Mouse (Mus musculus): ENCODE results near the gene Srgap1. TPM values are rescaled to one million over a fixed set of nuclear protein-coding genes. Genes with fewer than 3 reads are reported as not detected.

Srgap1 gene
- polyA plus RNA-seq, 1 experiment from 2014 or later = 8.5 TPM

DNA sequence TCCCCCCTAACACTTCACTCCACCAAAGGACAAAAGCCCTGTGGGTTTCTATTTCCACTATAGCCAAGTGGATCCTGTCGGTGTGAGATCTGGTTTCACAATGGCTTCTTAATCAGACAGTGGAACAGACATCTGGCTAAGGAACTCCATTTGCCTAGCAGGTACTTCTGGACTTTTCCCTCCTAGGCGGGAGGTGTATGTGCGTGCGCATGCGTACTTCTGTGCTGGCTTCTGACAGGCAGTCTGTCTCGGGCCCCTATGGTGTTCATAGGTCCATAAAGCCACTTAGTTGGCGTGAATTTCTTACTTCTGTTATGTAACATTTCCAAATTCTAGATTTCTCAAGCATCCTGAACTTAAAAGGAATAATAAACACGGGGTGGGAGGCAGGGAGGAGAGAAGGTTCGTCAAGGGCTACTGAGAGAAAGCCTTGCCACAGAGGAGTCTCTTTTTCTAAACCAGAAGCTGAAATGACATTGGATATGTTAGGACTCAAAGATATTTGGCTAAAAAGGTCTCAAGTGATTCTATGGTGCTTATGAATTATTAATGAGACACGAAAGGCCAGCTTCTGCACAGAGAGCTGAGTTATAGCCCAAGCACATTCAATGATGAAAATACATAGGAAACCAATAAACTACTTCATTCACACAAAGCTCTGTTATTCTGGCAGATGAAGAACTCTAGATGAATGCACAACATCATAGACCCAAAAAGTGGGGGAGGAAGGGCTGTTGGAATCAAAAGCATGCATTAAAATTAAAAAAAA lies 187.1 kb downstream of the Srgap1 start:
- H3K36me3 ChIP-seq = peaks cover 8% of the 10 kb centered on the region
- no peak for ATAC-seq (ENCODE audit: insufficient number of reproducible peaks, low FRiP score)
- no peak overlapping the region for H3K9ac ChIP-seq
- H3K4me2 ChIP-seq = no peak overlapping the region
- WGBS = 83% methylated on average over 10 of the region's 10 CpGs
- no peaks in the 10 kb centered on the region for H3K27me3 ChIP-seq (replicated peaks)
- H3K4me3 ChIP-seq = no peak overlapping the region
- H3K4me1 ChIP-seq (replicated peaks) = peaks cover 12% of the 10 kb centered on the region
- no peak overlapping the region for H3K27ac ChIP-seq (ENCODE audit: poor library complexity, severe bottlenecking)
- no peaks in the 10 kb centered on the region; the same call in 1 of the 2 replicates for H3K9me3 ChIP-seq (replicated peaks)

DNA sequence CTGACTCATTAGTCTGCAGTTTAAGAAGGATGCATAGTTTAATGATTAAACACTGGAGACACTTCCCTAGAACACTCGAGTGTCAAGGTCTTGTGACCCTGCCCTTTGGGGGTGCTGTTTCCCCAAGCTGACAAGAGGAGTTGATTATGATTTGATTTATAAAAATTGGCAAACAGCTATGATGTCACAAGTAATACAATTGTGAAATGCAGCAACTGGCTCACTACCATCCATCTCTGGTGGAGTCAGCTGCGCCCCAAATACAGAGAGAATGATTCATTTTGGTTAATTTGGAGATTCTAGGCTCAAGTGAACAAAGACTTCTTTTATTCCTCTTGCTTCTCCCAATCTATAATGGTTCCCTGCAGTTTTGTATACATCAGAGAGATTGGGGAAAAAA lies 188.2 kb downstream of the Srgap1 start:
- no peak overlapping the region for H3K9ac ChIP-seq
- peaks cover 13% of the 10 kb centered on the region for H3K36me3 ChIP-seq
- no peaks in the 10 kb centered on the region; the same call in 1 of the 2 replicates for H3K9me3 ChIP-seq (replicated peaks)
- H3K4me2 ChIP-seq = no peak overlapping the region
- H3K27me3 ChIP-seq (replicated peaks) = no peaks in the 10 kb centered on the region
- 79% methylated on average over 2 of the region's 2 CpGs for WGBS
- no peak overlapping the region for H3K27ac ChIP-seq (ENCODE audit: poor library complexity, severe bottlenecking)
- ATAC-seq (ENCODE audit: insufficient number of reproducible peaks, low FRiP score) = no peak
- H3K4me1 ChIP-seq (replicated peaks) = peaks cover 12% of the 10 kb centered on the region
- H3K4me3 ChIP-seq = no peak overlapping the region

DNA sequence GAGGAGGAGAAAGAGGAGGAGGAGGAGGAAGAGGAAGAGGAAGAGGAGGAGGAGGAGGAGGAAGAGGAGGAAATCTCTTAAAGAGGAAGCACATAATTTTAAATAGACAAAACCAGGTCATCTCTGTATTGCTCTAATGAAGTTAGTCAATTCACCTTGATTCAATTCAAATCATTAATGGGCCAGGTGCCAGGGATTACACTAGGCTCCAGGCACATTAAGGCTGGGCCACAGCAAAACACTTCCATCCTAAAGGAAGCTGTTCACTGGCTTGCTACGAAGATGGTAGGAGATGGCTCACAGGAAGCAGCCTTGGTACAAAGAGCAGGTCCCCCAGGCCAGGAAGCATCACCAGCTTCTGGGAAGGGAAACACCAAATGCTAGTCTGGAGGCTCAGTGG lies 189.0 kb downstream of the Srgap1 start:
- H3K9ac ChIP-seq = no peak overlapping the region
- ATAC-seq (ENCODE audit: insufficient number of reproducible peaks, low FRiP score) = no peak
- no peaks in the 10 kb centered on the region for H3K27me3 ChIP-seq (replicated peaks)
- H3K27ac ChIP-seq (ENCODE audit: poor library complexity, severe bottlenecking) = no peak overlapping the region
- H3K36me3 ChIP-seq = peaks cover 17% of the 10 kb centered on the region
- 64% methylated on average over 1 of the region's 1 CpGs for WGBS
- H3K4me2 ChIP-seq = no peak overlapping the region
- H3K4me3 ChIP-seq = no peak overlapping the region
- peaks cover 12% of the 10 kb centered on the region for H3K4me1 ChIP-seq (replicated peaks)
- no peaks in the 10 kb centered on the region; the same call in 1 of the 2 replicates for H3K9me3 ChIP-seq (replicated peaks)

DNA sequence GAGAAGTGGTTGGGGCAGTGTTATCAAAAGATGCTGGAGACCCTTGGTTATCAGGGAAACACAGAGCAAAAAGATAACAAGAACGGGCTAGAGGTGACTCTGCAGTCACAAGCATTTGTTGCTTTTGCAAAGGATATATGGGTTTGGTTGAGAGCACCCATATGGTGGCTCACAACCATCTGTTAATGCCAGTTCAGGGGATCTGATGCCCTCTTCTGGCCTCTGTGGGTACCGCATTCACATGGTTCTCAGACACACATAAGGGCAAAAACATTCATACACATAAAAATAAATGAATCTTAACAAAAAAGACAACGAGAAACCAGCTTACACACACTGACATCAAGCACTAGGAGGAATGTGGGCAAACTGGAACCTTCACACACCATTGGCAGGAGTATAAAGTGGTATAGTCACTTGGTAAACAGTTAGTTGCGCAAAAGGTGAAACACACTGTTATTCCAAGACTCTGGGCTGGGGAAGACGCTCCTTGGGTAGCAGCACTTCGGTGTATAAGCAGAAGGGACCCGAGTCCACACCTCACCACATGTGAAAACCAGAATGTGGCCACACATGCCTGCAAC lies 191.2 kb downstream of the Srgap1 start:
- H3K4me3 ChIP-seq = no peak overlapping the region
- H3K27ac ChIP-seq (ENCODE audit: poor library complexity, severe bottlenecking) = no peak overlapping the region
- peaks cover 22% of the 10 kb centered on the region for H3K36me3 ChIP-seq
- no peak overlapping the region for H3K9ac ChIP-seq
- no peaks in the 10 kb centered on the region for H3K27me3 ChIP-seq (replicated peaks)
- no peak for ATAC-seq (ENCODE audit: insufficient number of reproducible peaks, low FRiP score)
- H3K9me3 ChIP-seq (replicated peaks) = no peaks in the 10 kb centered on the region; the same call in 1 of the 2 replicates
- no peak overlapping the region for H3K4me2 ChIP-seq
- H3K4me1 ChIP-seq (replicated peaks) = peaks cover 4% of the 10 kb centered on the region
- 69% methylated on average over 7 of the region's 7 CpGs for WGBS

DNA sequence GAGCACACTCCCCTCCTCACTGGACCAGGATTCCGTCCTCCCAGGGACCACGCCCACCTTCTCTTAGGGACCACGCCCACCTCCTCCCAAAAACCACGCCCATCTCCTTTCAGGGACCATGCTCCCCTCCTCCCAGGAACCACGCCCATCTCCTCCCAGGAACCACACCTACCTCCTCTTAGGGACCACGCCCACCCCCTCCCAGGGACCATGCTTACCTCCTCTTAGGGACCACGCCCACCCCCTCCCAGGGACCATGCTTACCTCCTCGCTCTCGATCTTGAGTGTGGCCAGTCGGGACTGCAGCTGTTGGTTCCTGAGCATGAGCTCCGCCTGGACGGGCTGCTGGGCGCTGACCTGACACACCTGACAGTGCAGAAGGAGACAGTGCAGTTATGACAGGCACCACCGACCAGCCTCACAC lies 193.7 kb downstream of the Srgap1 start:
- Histone ChIP-seq H3K4me2 (no peak overlapping the region), H3K27me3 (replicated peaks) (no peaks in the 10 kb centered on the region), H3K27ac (ENCODE audit: poor library complexity, severe bottlenecking) (no peak overlapping the region), H3K36me3 (peaks cover 29% of the 10 kb centered on the region), H3K4me3 (no peak overlapping the region), H3K4me1 (replicated peaks) (no peaks in the 10 kb centered on the region), H3K9me3 (replicated peaks) (no peaks in the 10 kb centered on the region; the same call in 1 of the 2 replicates), H3K9ac (no peak overlapping the region)
- WGBS = 41% methylated on average over 14 of the region's 14 CpGs
- no peak; the same call in 1 of the 2 replicates for ATAC-seq (ENCODE audit: insufficient number of reproducible peaks, low FRiP score)

DNA sequence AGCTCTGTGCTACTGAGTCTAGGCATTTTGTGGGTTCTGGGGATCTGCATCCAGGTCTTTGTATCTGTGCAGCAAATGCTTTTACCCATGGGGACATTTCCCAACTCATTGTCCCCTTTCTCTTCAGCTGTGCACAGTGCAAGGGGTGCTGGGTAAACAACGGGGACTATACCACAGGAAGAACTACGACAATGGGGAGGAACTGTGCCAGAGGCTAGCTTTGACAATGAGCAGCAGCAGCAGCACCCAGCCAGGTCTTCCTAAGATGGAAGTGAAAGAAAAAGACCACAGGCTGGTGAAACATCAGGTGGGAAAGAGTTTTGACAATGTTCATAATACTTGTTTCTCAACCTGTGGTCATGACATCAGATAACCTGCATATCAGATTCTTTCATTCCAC lies 197.6 kb downstream of the Srgap1 start:
- no peaks in the 10 kb centered on the region for H3K4me1 ChIP-seq (replicated peaks)
- H3K27me3 ChIP-seq (replicated peaks) = no peaks in the 10 kb centered on the region
- no peak overlapping the region for H3K27ac ChIP-seq (ENCODE audit: poor library complexity, severe bottlenecking)
- H3K4me2 ChIP-seq = no peak overlapping the region
- H3K36me3 ChIP-seq = peaks cover 24% of the 10 kb centered on the region
- no peak for ATAC-seq (ENCODE audit: insufficient number of reproducible peaks, low FRiP score)
- no peak overlapping the region for H3K4me3 ChIP-seq
- H3K9me3 ChIP-seq (replicated peaks) = no peaks in the 10 kb centered on the region
- WGBS = 61% methylated on average over 2 of the region's 2 CpGs
- H3K9ac ChIP-seq = no peak overlapping the region

DNA sequence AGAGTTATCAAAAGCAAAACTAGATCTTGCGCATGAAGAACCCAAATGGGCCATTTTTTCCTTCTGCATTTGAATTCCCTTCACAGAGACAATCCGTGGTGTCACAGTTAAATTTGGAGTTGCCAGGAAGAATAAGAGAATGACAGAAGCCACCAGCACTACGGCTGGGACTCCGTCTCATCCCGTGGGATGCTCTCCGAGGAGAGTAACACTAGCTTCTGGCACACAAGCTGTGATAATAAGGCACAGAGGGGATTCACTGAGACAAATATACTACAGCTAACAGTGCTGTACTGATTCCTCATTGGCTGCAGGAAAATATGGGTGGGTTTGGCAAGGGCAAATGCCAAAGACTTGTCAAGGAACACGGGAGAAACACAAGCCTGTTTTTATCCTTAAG lies 201.4 kb downstream of the Srgap1 start:
- Histone ChIP-seq H3K4me2 (no peak overlapping the region), H3K9ac (no peak overlapping the region), H3K4me1 (replicated peaks) (peaks cover 3% of the 10 kb centered on the region), H3K27ac (ENCODE audit: poor library complexity, severe bottlenecking) (no peak overlapping the region), H3K27me3 (replicated peaks) (no peaks in the 10 kb centered on the region), H3K36me3 (peaks cover 15% of the 10 kb centered on the region; the same call in 1 of the 2 replicates), H3K9me3 (replicated peaks) (no peaks in the 10 kb centered on the region), H3K4me3 (no peak overlapping the region)
- WGBS = 82% methylated on average over 7 of the region's 7 CpGs
- ATAC-seq (ENCODE audit: insufficient number of reproducible peaks, low FRiP score) = no peak

DNA sequence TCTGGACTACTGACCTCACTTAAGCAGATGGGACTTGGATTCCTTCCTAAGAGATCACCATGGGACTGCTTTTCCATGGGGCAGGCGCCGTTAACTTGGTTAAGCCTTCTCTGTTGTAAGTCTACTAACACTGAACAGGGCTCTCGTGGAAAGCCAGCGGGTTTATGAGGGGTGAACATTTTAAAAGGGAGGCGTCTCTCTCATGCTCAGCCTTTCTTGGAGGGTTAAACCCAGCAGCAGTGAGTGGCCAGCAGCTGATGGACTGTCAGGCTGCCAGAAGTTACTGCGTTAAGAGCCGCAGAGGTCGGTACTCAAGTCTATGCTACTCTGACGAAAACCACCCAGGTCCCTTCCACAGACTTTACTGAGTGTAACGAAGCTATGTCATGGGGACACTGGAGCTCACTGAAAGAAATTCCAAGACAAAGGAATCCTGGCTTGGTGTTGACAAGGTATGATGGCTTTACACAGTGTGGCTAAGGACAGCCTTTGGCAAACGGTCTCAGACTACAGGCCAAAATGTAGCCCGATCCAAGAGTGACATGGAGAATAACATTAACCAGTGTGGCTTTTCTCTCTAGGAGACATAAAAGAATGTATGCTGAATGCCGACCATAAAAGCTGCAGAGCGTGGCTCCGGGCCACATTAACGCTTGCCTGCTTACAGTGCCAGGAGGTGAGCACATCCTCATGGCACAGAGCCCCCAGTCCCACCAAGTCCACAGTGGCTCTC lies 209.8 kb downstream of the Srgap1 start:
- H3K36me3 ChIP-seq = peaks cover 24% of the 10 kb centered on the region
- peak; percentile 33; the same call in 1 of the 2 replicates for ATAC-seq (ENCODE audit: insufficient number of reproducible peaks, low FRiP score)
- peaks cover 17% of the 10 kb centered on the region for H3K4me1 ChIP-seq (replicated peaks)
- H3K4me2 ChIP-seq = peak overlapping the region; percentile 55
- H3K9ac ChIP-seq = 0 out of 2 replicates have a peak overlapping the region, but pooled peaks have one; percentile 23
- no peaks in the 10 kb centered on the region for H3K9me3 ChIP-seq (replicated peaks)
- WGBS = 56% methylated on average over 16 of the region's 16 CpGs
- no peaks in the 10 kb centered on the region for H3K27me3 ChIP-seq (replicated peaks)
- peak overlapping the region; percentile 84 for H3K27ac ChIP-seq (ENCODE audit: poor library complexity, severe bottlenecking)
- H3K4me3 ChIP-seq = peak overlapping the region; percentile 13

DNA sequence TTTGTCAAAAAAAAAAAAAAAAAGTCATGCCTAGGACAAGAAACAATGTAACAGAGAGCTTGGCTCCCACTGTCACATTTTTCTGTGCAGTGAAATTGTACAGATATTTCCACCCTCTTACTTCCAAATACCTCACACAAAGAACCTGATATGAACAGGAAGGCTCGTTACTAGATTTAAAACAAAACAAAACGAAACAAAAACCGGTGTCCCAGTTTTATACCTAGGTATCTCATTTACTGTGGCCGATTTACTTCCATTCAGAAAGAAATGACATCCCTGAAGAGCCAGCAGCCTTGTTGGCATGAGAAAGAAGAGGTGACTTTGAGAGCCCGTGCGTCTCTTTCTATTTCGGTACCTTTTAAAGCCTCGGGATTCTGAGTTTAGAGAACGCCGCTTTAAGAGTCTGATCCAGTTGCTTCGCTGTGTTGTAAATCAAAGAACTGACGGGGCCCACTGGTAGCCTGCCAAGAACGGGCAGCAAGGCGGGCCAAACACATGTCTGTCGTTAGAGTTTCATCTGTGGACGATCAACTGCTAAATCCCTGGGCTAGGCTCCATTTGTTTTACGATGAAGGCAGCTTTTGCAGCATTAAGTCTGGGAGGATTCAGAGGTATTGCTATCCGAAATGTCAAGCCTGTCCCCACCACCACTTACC lies 210.5 kb downstream of the Srgap1 start:
- 39% methylated on average over 18 of the region's 18 CpGs for WGBS
- Histone ChIP-seq H3K27me3 (replicated peaks) (no peaks in the 10 kb centered on the region), H3K27ac (ENCODE audit: poor library complexity, severe bottlenecking) (peak overlapping the region; percentile 84), H3K9me3 (replicated peaks) (no peaks in the 10 kb centered on the region), H3K4me3 (peak overlapping the region; percentile 13), H3K4me1 (replicated peaks) (peaks cover 17% of the 10 kb centered on the region), H3K36me3 (peaks cover 24% of the 10 kb centered on the region), H3K9ac (0 out of 2 replicates have a peak overlapping the region, but pooled peaks have one; percentile 23), H3K4me2 (peak overlapping the region; percentile 55)
- peak; percentile 46; the same call in 1 of the 2 replicates for ATAC-seq (ENCODE audit: insufficient number of reproducible peaks, low FRiP score)

DNA sequence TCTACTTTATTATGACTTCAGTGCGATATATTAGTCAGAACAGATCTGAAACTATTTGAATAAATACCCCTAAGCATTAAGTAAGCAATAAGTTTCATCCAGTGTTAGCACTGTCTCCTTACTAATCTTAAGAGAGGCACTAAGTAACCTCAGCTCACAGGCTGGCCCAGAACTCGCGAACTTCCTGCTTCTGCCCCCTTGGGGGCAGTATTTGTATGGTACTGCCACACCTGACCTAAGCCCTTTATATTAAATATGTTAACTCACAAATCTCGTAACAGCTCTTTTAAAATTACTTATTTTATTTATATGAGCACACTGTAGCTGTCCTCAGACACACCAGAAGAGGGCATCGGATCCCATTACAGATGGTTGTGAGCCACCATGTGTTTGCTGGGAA lies 213.7 kb downstream of the Srgap1 start:
- Histone ChIP-seq H3K27me3 (replicated peaks) (no peaks in the 10 kb centered on the region), H3K4me1 (replicated peaks) (peaks cover 33% of the 10 kb centered on the region), H3K9ac (no peak overlapping the region), H3K36me3 (peaks cover 4% of the 10 kb centered on the region; the same call in 1 of the 2 replicates), H3K9me3 (replicated peaks) (no peaks in the 10 kb centered on the region), H3K27ac (ENCODE audit: poor library complexity, severe bottlenecking) (no peak overlapping the region), H3K4me3 (no peak overlapping the region), H3K4me2 (no peak overlapping the region)
- ATAC-seq (ENCODE audit: insufficient number of reproducible peaks, low FRiP score) = no peak
- 87% methylated on average over 5 of the region's 5 CpGs for WGBS

Measured in heart, embryonic 12.5 days (tissue).